Mouse (Mus musculus) myocyte (in vitro differentiated cells): Measurements from ENCODE around the gene Bmp3.

Source experiments
- CEBPB ChIP-seq: IDR thresholded peaks from 2 replicates; pipeline ENCODE4 v1.6.1; 2011; ENCODE audit warnings: mild to moderate bottlenecking, moderate library complexity; ENCODE audit not compliant: poor library complexity, insufficient read depth, severe bottlenecking
- E2F4 ChIP-seq: IDR thresholded peaks from one replicate; pipeline ENCODE4 v1.6.1; 2011; ENCODE audit warnings: mild to moderate bottlenecking, control low read depth, moderate library complexity; ENCODE audit not compliant: insufficient read depth
- MAX ChIP-seq: IDR thresholded peaks from one replicate; pipeline ENCODE4 v1.6.1; 2011; ENCODE audit warnings: low read depth, mild to moderate bottlenecking, control low read depth
- MYOD1 ChIP-seq, 3 experiments: IDR thresholded peaks; one replicate each; pipeline ENCODE4 v1.6.1; 2011; ENCODE audit warnings: control low read depth in 2 of 3, low read depth in 2 of 3, mild to moderate bottlenecking in 2 of 3, moderate library complexity in 1 of 3; ENCODE audit not compliant: insufficient read length in 2 of 3, control insufficient read depth in 1 of 3
- MYOG ChIP-seq, 3 experiments: IDR thresholded peaks; one replicate each; pipeline ENCODE4 v1.6.1; 2011; ENCODE audit warnings: control low read depth in 2 of 3, low read depth in 2 of 3, mild to moderate bottlenecking in 2 of 3; ENCODE audit not compliant: insufficient read length in 2 of 3, control insufficient read depth in 1 of 3, insufficient read depth in 1 of 3
- POLR2A ChIP-seq: IDR thresholded peaks from one replicate; pipeline ENCODE4 v1.6.1; 2011; ENCODE audit warnings: low read depth, mild to moderate bottlenecking, control low read depth, moderate library complexity; ENCODE audit not compliant: insufficient read length
- POLR2AphosphoS2 ChIP-seq: IDR thresholded peaks from one replicate; pipeline ENCODE4 v1.6.1; 2011; ENCODE audit warnings: low read depth, control low read depth; ENCODE audit not compliant: insufficient read length
- REST ChIP-seq: IDR thresholded peaks from one replicate; pipeline ENCODE4 v1.6.1; 2011; ENCODE audit warnings: mild to moderate bottlenecking, control low read depth, moderate library complexity; ENCODE audit not compliant: insufficient read depth, insufficient read length
- SRF ChIP-seq: IDR thresholded peaks from one replicate; pipeline ENCODE4 v1.6.1; 2011; ENCODE audit warnings: low read depth; ENCODE audit not compliant: control insufficient read depth, insufficient read length
- TCF12 ChIP-seq: IDR thresholded peaks from one replicate; pipeline ENCODE4 v1.6.1; 2011; ENCODE audit warnings: mild to moderate bottlenecking, control low read depth; ENCODE audit not compliant: poor library complexity, insufficient read depth, severe bottlenecking
- USF1 ChIP-seq: IDR thresholded peaks from one replicate; pipeline ENCODE4 v1.6.1; 2011; ENCODE audit warnings: low read depth, mild to moderate bottlenecking, control low read depth, moderate library complexity

DNA sequence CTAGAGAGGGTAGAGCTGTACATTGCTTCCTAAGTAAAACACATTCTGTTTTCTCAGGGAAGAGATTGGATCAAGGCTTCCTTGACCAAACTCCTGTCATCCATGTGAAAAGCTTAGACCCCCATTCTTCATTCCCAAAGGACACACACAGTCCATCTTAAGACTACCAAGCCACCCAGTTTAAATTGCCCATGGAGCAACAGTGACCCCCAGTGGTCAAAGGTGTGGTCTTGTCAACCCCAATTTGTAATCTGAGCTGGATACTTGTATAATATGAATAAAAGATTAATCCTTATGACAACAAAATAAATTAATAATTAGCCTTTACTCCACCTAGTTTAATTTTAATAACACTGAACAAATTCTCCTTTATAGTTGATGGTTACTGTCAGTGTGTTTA is 24.7 kb downstream of the Bmp3 start:
- TF ChIP-seq USF1 (no peak), E2F4 (no peak), CEBPB (no peak), POLR2A (no peak), POLR2AphosphoS2 (no peak), MAX (no peak), MYOD1 (IDR thresholded peaks at IDR 0.05; ENCODE audit: control insufficient read depth in 1 of 3, insufficient read length in 2 of 3, low read depth in 2 of 3) (no peak), MYOG (IDR thresholded peaks at IDR 0.05; ENCODE audit: control insufficient read depth in 1 of 3, insufficient read depth in 1 of 3, insufficient read length in 2 of 3, low read depth in 2 of 3) (no peak), REST (no peak), SRF (no peak), TCF12 (no peak)
